Mouse (Mus musculus): ENCODE data around the gene Lysmd4. TPM values are rescaled to one million over a fixed set of nuclear protein-coding genes. Genes with fewer than 3 reads are reported as not detected.

The Lysmd4 gene
- total and polyA plus RNA-seq, 3 experiments = 5.2 to 7.9 TPM; not detected in 1

GRCm38 (mm10) chr7:67308102-67308501 is 85.8 kb downstream of the Lysmd4 start:
- Histone ChIP-seq H3K36me3 (ENCODE audit: control insufficient read depth in 1 of 2, insufficient read depth in 2 of 2, low read length in 2 of 2) (peaks cover 0 to 22% of the 10 kb centered on the region in 2 experiments; a peak in 3 of 4 replicates), H3K9ac (ENCODE audit: control insufficient read depth, low read depth, low read length, poor library complexity, severe bottlenecking) (peak overlapping the region; percentile 43; the same call in 1 of the 2 replicates), H3K27ac (ENCODE audit: control insufficient read depth, low read depth, low read length) (peak overlapping the region; percentile 47), H3K4me1 (ENCODE audit: control insufficient read depth in 1 of 2, insufficient read depth in 2 of 2, low read length in 2 of 2) (peaks cover 5 to 17% of the 10 kb centered on the region in 2 experiments), H3K9me3 (replicated peaks; ENCODE audit: insufficient read depth, low read length) (no peaks in the 10 kb centered on the region), H3K27me3 (ENCODE audit: control insufficient read depth in 1 of 2, insufficient read depth in 2 of 2, low read length in 2 of 2) (no peaks in the 10 kb centered on the region), H3K4me3 (ENCODE audit: control insufficient read depth in 1 of 2, insufficient read depth in 1 of 2, low read depth in 2 of 2, low read length in 2 of 2) (peak overlapping the region in 1 of 2 experiments; percentile 26; a peak in 2 of 4 replicates), H3K79me2 (ENCODE audit: control insufficient read depth, insufficient read depth, low read length, poor library complexity) (no peaks in the 10 kb centered on the region; the same call in 1 of the 2 replicates)
- TF ChIP-seq MAFK (IDR thresholded peaks at IDR 0.05; ENCODE audit: borderline replicate concordance, low read depth, low read length) (peak; percentile 72; the same call in 1 of the 2 replicates), USF1 (IDR thresholded peaks at IDR 0.05; ENCODE audit: low read depth, low read length) (no peak), TAL1 (IDR thresholded peaks at IDR 0.05; ENCODE audit: low read length) (peak; percentile 34; the same call in 1 of the 2 replicates), EP300 (IDR thresholded peaks at IDR 0.05; ENCODE audit: low read depth in 1 of 2, low read length in 2 of 2) (peak in 1 of 2 experiments; percentile 45; a peak in 1 of 4 replicates), ETS1 (IDR thresholded peaks at IDR 0.05; ENCODE audit: low read depth, low read length) (peak; percentile 56; the same call in 1 of the 2 replicates), CTCF (IDR thresholded peaks at IDR 0.05 in 2 of 3, conservative IDR thresholded peaks at IDR 0.05 in 1 of 3; ENCODE audit: control insufficient read depth in 1 of 3, insufficient read depth in 1 of 3, low read depth in 2 of 3, low read length in 3 of 3, poor library complexity in 1 of 3, severe bottlenecking in 1 of 3) (no peak), GATA1 (IDR thresholded peaks at IDR 0.05; ENCODE audit: low read depth, low read length) (peak; percentile 54; the same call in 1 of the 2 replicates), MYC (IDR thresholded peaks at IDR 0.05; ENCODE audit: low read depth, low read length) (peak; percentile 84), MAZ (IDR thresholded peaks at IDR 0.05; ENCODE audit: low read depth, low read length) (no peak), MXI1 (IDR thresholded peaks at IDR 0.05; ENCODE audit: low read depth, low read length) (peak; percentile 39; the same call in 1 of the 2 replicates), SIN3A (IDR thresholded peaks at IDR 0.05; ENCODE audit: low read length) (peak; percentile 44; the same call in 1 of the 2 replicates)
- DNase-seq (ENCODE audit: low read depth, low spot score) = peak; percentile 78

DNA sequence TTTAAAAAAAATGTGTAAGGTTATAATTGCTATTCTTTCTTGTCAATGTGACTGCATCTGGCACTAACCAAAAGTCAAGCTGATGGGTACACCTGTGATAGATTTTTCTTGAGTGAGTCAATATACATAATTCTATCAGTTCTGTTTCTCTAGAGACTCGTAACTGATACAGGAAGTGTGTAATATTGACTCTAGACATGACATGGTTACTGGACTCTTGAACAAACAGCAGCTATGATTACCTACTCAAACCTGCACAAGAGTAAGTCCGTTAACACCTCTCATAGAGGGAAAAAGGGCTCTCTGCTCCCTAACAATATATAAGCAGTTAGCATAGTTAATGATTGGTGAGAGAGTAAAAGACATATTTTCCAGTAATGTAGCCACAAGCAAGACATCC is 87.8 kb downstream of the Lysmd4 start:
- peaks cover 7 to 17% of the 10 kb centered on the region in 2 experiments for H3K4me1 ChIP-seq (ENCODE audit: control insufficient read depth in 1 of 2, insufficient read depth in 2 of 2, low read length in 2 of 2)
- H3K36me3 ChIP-seq (ENCODE audit: control insufficient read depth in 1 of 2, insufficient read depth in 2 of 2, low read length in 2 of 2) = peaks cover 0 to 31% of the 10 kb centered on the region in 2 experiments; a peak in 3 of 4 replicates
- no peak overlapping the region for H3K27ac ChIP-seq (ENCODE audit: control insufficient read depth, low read depth, low read length)
- H3K9ac ChIP-seq (ENCODE audit: control insufficient read depth, low read depth, low read length, poor library complexity, severe bottlenecking) = no peak overlapping the region
- H3K27me3 ChIP-seq (ENCODE audit: control insufficient read depth in 1 of 2, insufficient read depth in 2 of 2, low read length in 2 of 2) = no peaks in the 10 kb centered on the region
- TF ChIP-seq MAX (IDR thresholded peaks at IDR 0.05; ENCODE audit: low read length) = no peak
- TF ChIP-seq MXI1 (IDR thresholded peaks at IDR 0.05; ENCODE audit: low read depth, low read length) = no peak
- TF ChIP-seq EP300 (IDR thresholded peaks at IDR 0.05; ENCODE audit: low read depth in 1 of 2, low read length in 2 of 2) = no peak
- TF ChIP-seq GABPA (IDR thresholded peaks at IDR 0.05; ENCODE audit: low read depth, low read length) = no peak
- TF ChIP-seq SIN3A (IDR thresholded peaks at IDR 0.05; ENCODE audit: low read length) = no peak
- no peak for TF ChIP-seq MAFK (IDR thresholded peaks at IDR 0.05; ENCODE audit: borderline replicate concordance, low read depth, low read length)
- TF ChIP-seq ZC3H11A (IDR thresholded peaks at IDR 0.05; ENCODE audit: low read depth, low read length) = no peak
- no peak for TF ChIP-seq JUND (IDR thresholded peaks at IDR 0.05; ENCODE audit: low read depth, low read length)
- no peak for TF ChIP-seq MAZ (IDR thresholded peaks at IDR 0.05; ENCODE audit: low read depth, low read length)
- TF ChIP-seq MYB (IDR thresholded peaks at IDR 0.05; ENCODE audit: low read depth, low read length) = no peak
- no peak for TF ChIP-seq CTCF (IDR thresholded peaks at IDR 0.05 in 2 of 3, conservative IDR thresholded peaks at IDR 0.05 in 1 of 3; ENCODE audit: control insufficient read depth in 1 of 3, insufficient read depth in 1 of 3, low read depth in 2 of 3, low read length in 3 of 3, poor library complexity in 1 of 3, severe bottlenecking in 1 of 3)
- TF ChIP-seq TCF12 (IDR thresholded peaks at IDR 0.05; ENCODE audit: low read depth, low read length) = no peak
- TF ChIP-seq RAD21 (IDR thresholded peaks at IDR 0.05; ENCODE audit: low read depth, low read length) = no peak
- TF ChIP-seq USF1 (IDR thresholded peaks at IDR 0.05; ENCODE audit: low read depth, low read length) = no peak
- no peak for TF ChIP-seq ZNF384 (IDR thresholded peaks at IDR 0.05; ENCODE audit: low read depth, low read length)
- TF ChIP-seq ZMIZ1 (IDR thresholded peaks at IDR 0.05; ENCODE audit: low read depth, low read length) = no peak
- no peaks in the 10 kb centered on the region; the same call in 1 of the 2 replicates for H3K79me2 ChIP-seq (ENCODE audit: control insufficient read depth, insufficient read depth, low read length, poor library complexity)
- no peak for DNase-seq (ENCODE audit: low read depth, low spot score)
- no peak overlapping the region for H3K4me3 ChIP-seq (ENCODE audit: control insufficient read depth in 1 of 2, insufficient read depth in 1 of 2, low read depth in 2 of 2, low read length in 2 of 2)
- no peaks in the 10 kb centered on the region for H3K9me3 ChIP-seq (replicated peaks; ENCODE audit: insufficient read depth, low read length)
